Mouse (Mus musculus) B cell, adult 2 months (primary cell): ENCODE data around the gene Dhdh.
"Not testable (repeated sequence)": the region's sequence is repeated elsewhere in the genome, so short reads cannot be mapped to it uniquely, and the experiment has no call there.

ENCODE experiments used
- DNase-seq, 2 experiments: peaks; one replicate each; pipeline ENCODE4 v3.0.0; 2022

Dhdh gene

GRCm38 (mm10) chr7:45470869-45471268 is 17.7 kb downstream of the Dhdh start:
- peak; percentile 77 to 81 for DNase-seq

- no peak for DNase-seq
Measured at GRCm38 (mm10) chr7:45467090-45467670, 21.4 kb downstream of the Dhdh start.

GRCm38 (mm10) chr7:45466283-45467089 is 22.1 kb downstream of the Dhdh start, which contains the start of gene Bax:
TSS of gene Bax (minus strand) at chr7:45466898.
- DNase-seq, result peak; percentile 96 to 97

GRCm38 (mm10) chr7:45465549-45465948 is 23.1 kb downstream of the Dhdh start:
- no peak for DNase-seq

- DNase-seq, result no peak
Measured at GRCm38 (mm10) chr7:45465112-45465511, 23.5 kb downstream of the Dhdh start.

- DNase-seq, result no peak
Measured at GRCm38 (mm10) chr7:45463987-45464778, 24.4 kb downstream of the Dhdh start.

GRCm38 (mm10) chr7:45462868-45463267 is 25.7 kb downstream of the Dhdh start:
- not testable (repeated sequence) for DNase-seq

- no peak for DNase-seq
Measured at GRCm38 (mm10) chr7:45462325-45462724, 26.3 kb downstream of the Dhdh start.

- DNase-seq, result no peak
Measured at GRCm38 (mm10) chr7:45461781-45462180, 26.8 kb downstream of the Dhdh start.

GRCm38 (mm10) chr7:45461326-45461725 is 27.3 kb downstream of the Dhdh start:
- DNase-seq, result no peak

- DNase-seq, result peak in 1 of 2 experiments; percentile 17
Measured at GRCm38 (mm10) chr7:45460860-45461314, 27.7 kb downstream of the Dhdh start.

- DNase-seq, result no peak
Measured at GRCm38 (mm10) chr7:45460377-45460776, 28.2 kb downstream of the Dhdh start.

GRCm38 (mm10) chr7:45459564-45460140 is 29.0 kb downstream of the Dhdh start, which contains the start of gene Ftl1:
TSS of gene Ftl1 (minus strand) at chr7:45459884.
- peak; percentile 93 to 95 for DNase-seq

GRCm38 (mm10) chr7:45458748-45459563 is 29.6 kb downstream of the Dhdh start:
- peak; percentile 79 to 82 for DNase-seq

GRCm38 (mm10) chr7:45457204-45458060 is 31.2 kb downstream of the Dhdh start:
- peak; percentile 62 to 68 for DNase-seq

- DNase-seq, result peak in 1 of 2 experiments; percentile 18
Measured at GRCm38 (mm10) chr7:45456721-45457203, 31.8 kb downstream of the Dhdh start.

- DNase-seq, result no peak
Measured at GRCm38 (mm10) chr7:45455932-45456696, 32.5 kb downstream of the Dhdh start.

- no peak for DNase-seq
Measured at GRCm38 (mm10) chr7:45454971-45455370, 33.6 kb downstream of the Dhdh start.

- DNase-seq, result peak; percentile 91
Measured at GRCm38 (mm10) chr7:45451344-45451982, 37.1 kb downstream of the Dhdh start.
